Mouse (Mus musculus) adrenal gland, postnatal 25 days (tissue): ENCODE results near the gene Nat8f2. TPM values are rescaled to one million over a fixed set of nuclear protein-coding genes. Genes with fewer than 3 reads are reported as not detected.

Experiments used
- DNase-seq: peaks from one replicate; pipeline ENCODE4 v3.0.0; 2021; ENCODE audit warnings: mixed read lengths
- total RNA-seq: library from RNA; stranded (reverse); gene quantifications from 2 replicates; pipeline ENCODE4 v1.2.3, GENCODE M21; 2021

Nat8f2 gene
- total RNA-seq, 1 experiment from 2014 or later, result 3.7 TPM

- no peak for DNase-seq
These were observed 46.7 kb downstream of the Nat8f2 start for GRCm38 (mm10) chr6:85822286-85822685.

DNA sequence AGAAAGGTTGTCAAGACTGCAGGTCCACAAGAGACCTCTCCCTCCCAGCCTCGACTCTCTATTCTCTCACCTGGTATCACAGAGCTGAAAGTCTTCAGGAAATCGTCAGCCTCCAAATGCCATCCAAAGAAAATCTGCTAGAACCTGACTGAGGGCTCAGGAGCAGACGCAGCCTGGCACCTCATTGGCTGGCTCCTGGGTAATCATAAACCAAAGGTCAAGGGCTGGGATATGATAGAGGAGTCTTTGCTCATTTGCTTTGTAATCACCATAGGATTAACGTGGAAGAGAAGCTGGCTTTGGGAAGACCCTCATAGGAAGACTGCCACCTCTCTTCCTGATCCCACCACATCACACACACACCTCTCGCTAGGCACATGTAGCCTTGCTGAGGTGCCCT, 48.1 kb downstream of the Nat8f2 start, which contains the start of the genes Nat8f6 and Nat8f5:
TSS of gene Nat8f6 (minus strand) at position 118 of the 400 bp plus-strand sequence.
TSS of gene Nat8f5 (minus strand) at position 136 of the 400 bp plus-strand sequence.
- DNase-seq, result no peak

GRCm38 (mm10) chr6:85818338-85818737, 50.6 kb downstream of the Nat8f2 start:
- no peak for DNase-seq

Other genes starting within 250 kb of the Nat8f2 start
- 2.9 and 3.4 TPM in 2 replicates for gene Nat8f7, start 156.0 kb downstream of the Nat8f2 start, total RNA-seq
- 1.7 TPM in 1 of 2 replicates, not detected in the other for gene Nat8f3, start 103.4 kb downstream of the Nat8f2 start, total RNA-seq
- gene Nat8f6, start 48.2 kb downstream of the Nat8f2 start, total RNA-seq, result 1.8 and 3.2 TPM in 2 replicates
- 2.6 and 6.1 TPM in 2 replicates for gene Nat8f5, start 48.2 kb downstream of the Nat8f2 start, total RNA-seq
- 2.0 and 4.5 TPM in 2 replicates for gene Nat8, start 37.1 kb downstream of the Nat8f2 start, total RNA-seq
- gene Nat8f4, start 35.7 kb upstream of the Nat8f2 start, total RNA-seq, result 13.8 and 22.7 TPM in 2 replicates
- gene Tprkb, start 42.7 kb upstream of the Nat8f2 start, total RNA-seq, result 49.3 and 66.9 TPM in 2 replicates
- 47.2 and 69.6 TPM in 2 replicates for gene Nat8f1, start 46.5 kb upstream of the Nat8f2 start, total RNA-seq
- gene Dusp11, start 92.5 kb upstream of the Nat8f2 start, total RNA-seq, result 142 and 170 TPM in 2 replicates
- gene Figla, start 147.0 kb upstream of the Nat8f2 start, total RNA-seq, result not detected in 2 replicates
- 1.3 and 2.0 TPM in 2 replicates for gene Add2, start 159.5 kb upstream of the Nat8f2 start, total RNA-seq